Mouse (Mus musculus) splenic B cell, adult 2 months (primary cell): ENCODE measurements around the gene Zfp697.
"Not testable (repeated sequence)": the region's sequence is repeated elsewhere in the genome, so short reads cannot be mapped to it uniquely, and the experiment has no call there.

Experiments used
- DNase-seq: peaks from one replicate; pipeline ENCODE4 v3.0.0-alpha.2; 2011; ENCODE audit warnings: low read depth, low spot score
- H3K27me3 ChIP-seq: 2 replicates; pipeline ENCODE4 v1.6.1; 2012; ENCODE audit warnings: mild to moderate bottlenecking, low read length, moderate library complexity, mixed read lengths; ENCODE audit not compliant: control insufficient read depth, poor library complexity, insufficient read depth, severe bottlenecking
- H3K36me3 ChIP-seq: 2 replicates; pipeline ENCODE4 v1.6.1; 2012; ENCODE audit warnings: mild to moderate bottlenecking, low read length, moderate library complexity, mixed read lengths; ENCODE audit not compliant: control insufficient read depth, poor library complexity, insufficient read depth, severe bottlenecking

Gene Zfp697

GRCm38 (mm10) chr3:98387086-98387485, 4.8 kb downstream of the Zfp697 start:
- H3K27me3 ChIP-seq, result no peaks in the 10 kb centered on the region; the same call in 1 of the 2 replicates
- DNase-seq, result no peak
- H3K36me3 ChIP-seq, result no peaks in the 10 kb centered on the region

- no peaks in the 10 kb centered on the region for H3K27me3 ChIP-seq
- no peak for DNase-seq
- H3K36me3 ChIP-seq, result no peaks in the 10 kb centered on the region
Measured at GRCm38 (mm10) chr3:98387756-98388155, 5.5 kb downstream of the Zfp697 start.

GRCm38 (mm10) chr3:98389305-98389704, 7.0 kb downstream of the Zfp697 start:
- H3K27me3 ChIP-seq, result no peaks in the 10 kb centered on the region
- no peak for DNase-seq
- no peaks in the 10 kb centered on the region for H3K36me3 ChIP-seq

GRCm38 (mm10) chr3:98404268-98404895, 22.1 kb downstream of the Zfp697 start:
- not testable (repeated sequence) for H3K36me3 ChIP-seq, H3K27me3 ChIP-seq, DNase-seq

- DNase-seq, H3K27me3 ChIP-seq, H3K36me3 ChIP-seq: not testable (repeated sequence)
Measured at GRCm38 (mm10) chr3:98405877-98406276, 23.6 kb downstream of the Zfp697 start.

GRCm38 (mm10) chr3:98406569-98407144, 24.4 kb downstream of the Zfp697 start:
- DNase-seq, result peak; percentile 69
- H3K36me3 ChIP-seq, H3K27me3 ChIP-seq: not testable (repeated sequence)

- DNase-seq, H3K27me3 ChIP-seq, H3K36me3 ChIP-seq: not testable (repeated sequence)
Measured at GRCm38 (mm10) chr3:98407261-98407780, 25.1 kb downstream of the Zfp697 start.

- H3K36me3 ChIP-seq, DNase-seq, H3K27me3 ChIP-seq: not testable (repeated sequence)
Measured at GRCm38 (mm10) chr3:98410619-98411580, 28.6 kb downstream of the Zfp697 start.

GRCm38 (mm10) chr3:98413733-98414132, 31.5 kb downstream of the Zfp697 start:
- no peak for DNase-seq
- Histone ChIP-seq H3K36me3 (no peaks in the 10 kb centered on the region), H3K27me3 (no peaks in the 10 kb centered on the region)

GRCm38 (mm10) chr3:98414296-98414695, 32.0 kb downstream of the Zfp697 start:
- no peak for DNase-seq
- Histone ChIP-seq H3K27me3 (no peaks in the 10 kb centered on the region), H3K36me3 (no peaks in the 10 kb centered on the region)

- Histone ChIP-seq H3K36me3 (no peaks in the 10 kb centered on the region), H3K27me3 (no peaks in the 10 kb centered on the region)
- DNase-seq, result no peak
Measured at GRCm38 (mm10) chr3:98416426-98417250, 34.4 kb downstream of the Zfp697 start.

GRCm38 (mm10) chr3:98417328-98417727, 35.1 kb downstream of the Zfp697 start:
- no peaks in the 10 kb centered on the region for H3K27me3 ChIP-seq
- DNase-seq, result peak; percentile 53
- no peaks in the 10 kb centered on the region for H3K36me3 ChIP-seq

- no peak for DNase-seq
- no peaks in the 10 kb centered on the region for H3K36me3 ChIP-seq
- H3K27me3 ChIP-seq, result no peaks in the 10 kb centered on the region
Measured at GRCm38 (mm10) chr3:98418991-98419785, 36.9 kb downstream of the Zfp697 start.

- DNase-seq, result no peak
- H3K36me3 ChIP-seq, result no peaks in the 10 kb centered on the region
- H3K27me3 ChIP-seq, result no peaks in the 10 kb centered on the region
Measured at GRCm38 (mm10) chr3:98419786-98420070, 37.5 kb downstream of the Zfp697 start.
